Mouse (Mus musculus) lung, postnatal 25 days (tissue): ENCODE data around the gene Pram1.
"Not testable (repeated sequence)": the region's sequence is repeated elsewhere in the genome, so short reads cannot be mapped to it uniquely, and the experiment has no call there.

Experiments
- DNase-seq: peaks from one replicate; pipeline ENCODE4 v3.0.0; 2022; ENCODE audit warnings: low spot score

The Pram1 gene

GRCm38 (mm10) chr17:33637516-33638276 is at the start of gene Pram1:
TSS of gene Pram1 (plus strand) at chr17:33638056.
- no peak for DNase-seq

GRCm38 (mm10) chr17:33597271-33597670 is 40.6 kb upstream of the Pram1 start:
- DNase-seq: no peak

DNA sequence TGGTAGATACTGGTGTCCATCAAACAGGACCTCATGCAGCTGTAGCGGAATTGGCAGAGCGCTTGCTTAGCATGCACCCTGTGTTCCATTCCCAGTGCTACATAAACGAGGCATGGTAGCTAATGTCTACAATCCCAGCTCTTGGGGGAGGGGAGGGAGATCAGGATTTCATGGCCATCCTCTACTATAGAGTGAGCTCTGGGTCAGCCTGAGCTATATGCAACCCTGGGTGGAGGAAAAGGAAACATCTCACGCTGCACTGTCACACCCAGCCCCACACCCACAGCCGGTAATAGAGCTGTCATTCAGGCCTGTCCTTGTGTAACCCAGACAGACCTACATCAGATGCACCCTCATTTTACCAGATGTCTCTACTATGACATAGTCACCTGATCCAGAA is 39.4 kb upstream of the Pram1 start:
- DNase-seq: no peak

DNA sequence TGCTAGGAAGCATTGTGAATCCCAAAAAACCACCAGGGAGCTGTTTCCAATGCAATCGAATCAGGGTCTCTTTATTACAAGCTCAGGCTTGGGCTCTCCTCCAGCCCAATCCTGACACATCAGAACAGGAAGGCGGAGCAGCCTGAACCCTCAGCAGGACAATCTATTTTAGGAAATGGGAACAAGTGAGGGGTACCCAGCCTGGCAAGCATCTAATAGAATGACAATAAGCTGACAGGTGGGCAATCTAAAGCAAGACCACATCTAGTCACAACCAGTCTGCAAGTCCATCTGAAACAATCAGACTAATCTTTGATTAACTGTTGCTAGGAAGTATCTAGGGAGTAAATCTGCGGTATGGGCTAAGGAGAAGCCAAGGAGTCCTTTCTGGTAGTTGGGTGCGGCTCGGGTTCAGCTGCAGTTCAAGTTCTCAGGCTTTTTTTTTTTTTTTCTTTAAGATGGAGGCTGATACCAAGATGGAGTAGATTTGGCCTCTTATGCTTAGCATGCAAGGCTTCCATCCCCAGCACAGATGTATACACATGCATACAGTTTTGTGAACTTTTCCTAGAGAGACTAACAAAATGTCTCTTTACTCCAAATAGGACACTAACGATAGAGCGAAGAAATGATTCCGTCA is 37.9 kb upstream of the Pram1 start:
- DNase-seq: no peak

- no peak for DNase-seq
Observed at GRCm38 (mm10) chr17:33600831-33601230, 37.0 kb upstream of the Pram1 start.

- no peak for DNase-seq
Observed at GRCm38 (mm10) chr17:33601947-33602346, 35.9 kb upstream of the Pram1 start.

GRCm38 (mm10) chr17:33607273-33607672 is 30.6 kb upstream of the Pram1 start:
- DNase-seq: no peak

DNA sequence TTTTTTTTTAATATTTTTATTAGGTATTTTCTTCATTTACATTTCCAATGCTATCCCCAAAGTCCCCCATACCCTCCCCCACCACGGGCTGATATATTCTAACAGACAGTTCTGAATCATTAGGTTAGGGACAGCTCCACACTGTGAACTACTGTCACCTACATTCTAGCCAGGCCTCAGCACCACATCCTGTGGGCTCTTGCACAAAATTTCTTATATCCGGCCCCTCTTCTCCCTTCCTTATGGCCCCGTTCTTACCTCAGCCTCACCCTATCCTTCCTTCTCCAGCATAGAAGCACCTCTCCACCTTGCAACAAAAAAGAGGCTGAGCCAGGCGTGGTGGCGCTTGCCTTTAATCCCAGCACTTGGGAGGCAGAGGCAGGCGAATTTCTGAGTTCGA is 27.3 kb upstream of the Pram1 start:
- no peak for DNase-seq

- not testable (repeated sequence) for DNase-seq
Observed at GRCm38 (mm10) chr17:33613726-33614125, 24.1 kb upstream of the Pram1 start.

DNA sequence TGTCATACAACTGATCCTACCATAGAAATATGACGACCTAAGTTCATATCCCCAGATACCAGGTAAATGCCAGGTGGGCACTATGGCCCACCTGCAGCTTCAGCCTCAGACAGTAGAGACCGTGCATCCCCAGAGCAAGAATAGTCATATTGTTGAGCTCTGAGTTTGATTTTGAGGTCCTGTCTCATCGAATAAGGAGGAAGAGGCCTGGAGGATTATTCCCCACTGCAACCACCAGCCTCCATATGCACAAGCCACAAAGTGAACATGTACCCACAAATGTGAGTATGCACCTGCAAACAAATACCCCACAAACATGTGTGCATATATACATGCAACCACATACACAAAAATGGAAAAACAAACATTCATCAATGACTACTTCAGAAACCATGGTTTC is 10.6 kb upstream of the Pram1 start:
- no peak for DNase-seq

- peak; percentile 96 for DNase-seq
Observed at GRCm38 (mm10) chr17:33628621-33629486, 9.0 kb upstream of the Pram1 start, which contains the start of gene Zfp414. TSS of gene Zfp414 (plus strand) at chr17:33629090.

DNA sequence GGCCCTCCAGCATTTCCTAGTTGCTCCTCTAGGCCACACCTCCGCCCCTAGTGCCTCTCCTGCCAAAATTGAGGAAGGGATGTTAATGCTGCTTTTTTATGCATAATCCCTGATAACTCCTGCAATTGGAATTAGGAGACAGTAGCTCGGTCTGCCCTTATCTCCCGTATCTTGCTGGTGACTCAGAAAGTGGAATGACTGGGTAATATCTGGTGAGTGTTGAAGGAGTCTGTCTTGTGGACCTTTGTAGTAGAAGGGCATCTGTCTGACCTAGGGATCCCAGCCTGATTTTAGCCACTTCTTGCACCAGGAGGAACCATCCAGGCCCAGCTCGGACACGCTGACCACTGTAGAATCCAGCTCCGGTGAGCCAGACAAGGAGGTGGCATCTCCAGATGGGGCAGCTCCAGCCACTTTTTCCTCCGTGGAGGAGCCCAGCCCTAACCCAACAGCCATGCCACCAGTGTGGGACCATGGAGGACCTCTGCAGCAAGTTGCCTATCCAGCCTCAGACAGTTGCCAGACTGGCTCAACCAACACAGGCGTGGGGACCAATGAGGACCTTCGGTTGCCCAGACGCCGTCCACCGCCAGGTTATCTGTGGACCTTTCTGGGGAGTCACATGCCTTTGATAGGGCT is 8.2 kb upstream of the Pram1 start:
- DNase-seq: no peak

DNA sequence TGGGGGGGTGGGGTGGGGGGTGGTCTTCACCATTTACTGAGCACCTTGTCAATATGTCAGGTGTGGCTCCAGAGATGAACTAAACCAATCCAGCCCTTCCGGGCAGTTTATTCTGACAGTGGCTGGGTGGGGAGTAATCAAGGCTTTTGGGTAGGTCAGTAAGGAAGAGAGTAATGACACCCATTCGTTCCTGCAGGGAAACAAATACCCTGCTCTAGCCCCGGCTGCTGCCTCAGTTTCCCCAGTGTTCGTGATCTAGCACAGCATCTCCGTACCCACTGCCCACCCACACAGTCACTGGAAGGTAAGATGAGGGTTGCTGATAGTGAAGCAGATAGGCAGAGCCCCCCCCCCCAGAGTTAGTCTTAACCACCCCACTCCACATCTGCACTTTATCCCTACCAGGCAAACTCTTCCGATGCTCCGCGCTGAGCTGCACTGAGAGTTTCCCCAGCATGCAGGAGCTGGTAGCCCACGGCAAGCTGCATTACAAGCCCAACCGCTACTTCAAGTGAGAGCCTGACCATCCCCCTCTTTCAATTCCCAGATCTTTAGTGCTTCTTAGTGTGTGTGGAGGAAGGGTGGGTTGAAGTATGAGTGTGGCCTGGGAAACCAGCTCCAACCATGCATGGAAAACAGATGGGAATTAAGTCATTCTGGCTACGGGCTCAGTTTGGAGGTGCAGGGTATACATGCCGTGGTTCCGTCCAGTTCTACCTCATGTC is 7.5 kb upstream of the Pram1 start:
- no peak for DNase-seq

- DNase-seq: no peak
Observed at GRCm38 (mm10) chr17:33631236-33631635, 6.6 kb upstream of the Pram1 start.

- no peak for DNase-seq
Observed at GRCm38 (mm10) chr17:33631796-33632195, 6.1 kb upstream of the Pram1 start.

GRCm38 (mm10) chr17:33637038-33637437 is 818 bp upstream of the Pram1 start:
- no peak for DNase-seq

GRCm38 (mm10) chr17:33639743-33640142 is 1.9 kb downstream of the Pram1 start:
- no peak for DNase-seq

GRCm38 (mm10) chr17:33644068-33644467 is 6.2 kb downstream of the Pram1 start:
- no peak for DNase-seq

- no peak for DNase-seq
Observed at GRCm38 (mm10) chr17:33645073-33645472, 7.2 kb downstream of the Pram1 start.

DNA sequence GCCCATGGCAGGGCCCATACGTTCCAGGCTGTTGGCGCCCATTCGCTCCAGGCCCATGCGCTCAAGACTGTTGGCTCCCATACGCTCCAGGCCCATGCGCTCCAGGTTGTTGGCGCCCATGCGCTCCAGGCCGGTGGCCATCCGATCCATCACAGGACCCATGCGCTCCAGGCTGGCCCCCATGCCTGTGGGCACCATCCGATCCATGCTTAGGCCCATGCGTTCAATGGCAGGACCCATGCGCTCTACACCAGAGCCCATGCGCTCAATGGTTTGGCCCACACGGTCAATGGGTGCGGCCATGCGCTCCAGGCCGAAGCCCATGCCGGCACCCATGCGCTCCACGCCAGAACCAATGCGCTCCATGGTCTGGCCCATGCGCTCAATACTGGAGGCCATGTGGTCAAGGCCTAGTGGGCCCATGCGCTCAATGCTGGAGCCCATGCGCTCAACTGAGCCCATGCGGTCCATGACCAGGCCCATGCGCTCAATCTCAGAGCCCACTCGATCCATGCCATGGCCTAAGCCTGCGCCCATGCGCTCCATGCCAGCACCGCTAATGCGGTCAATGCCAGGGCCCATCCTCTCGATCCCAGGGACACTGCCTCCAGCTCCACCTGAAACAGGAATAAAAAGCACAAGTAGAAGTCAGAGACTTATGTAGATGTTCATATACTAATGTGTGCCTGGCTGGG is 12.1 kb downstream of the Pram1 start:
- no peak for DNase-seq

GRCm38 (mm10) chr17:33666813-33667212 is 29.0 kb downstream of the Pram1 start:
- no peak for DNase-seq
